In the genomic region with DNA sequence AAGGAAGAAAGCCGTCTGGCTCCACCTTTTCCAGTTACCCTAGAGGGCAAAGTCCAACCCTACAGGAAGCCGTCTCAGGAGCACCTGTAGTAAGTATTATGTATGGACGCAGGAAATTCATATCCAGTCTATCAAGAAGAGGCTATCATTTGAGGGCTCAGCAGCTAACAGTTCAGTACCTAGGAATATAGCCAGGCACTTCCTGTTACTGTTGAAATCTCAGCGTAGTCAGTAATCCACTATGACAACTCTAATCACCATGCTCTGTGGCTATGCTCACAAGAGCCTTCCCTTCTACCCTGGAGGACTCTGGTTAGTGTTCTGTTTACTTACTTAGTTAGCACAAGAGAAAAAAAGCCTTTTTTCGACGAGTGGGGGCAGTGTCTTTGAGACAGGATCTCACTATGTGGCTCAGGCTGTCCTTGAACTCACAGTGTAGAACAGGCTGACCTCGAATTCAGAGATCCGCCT, we compare ENCODE assay signal across 8 mouse cellular contexts. TPM values are rescaled to one million over a fixed set of nuclear protein-coding genes. Genes with fewer than 3 reads are reported as not detected.
DNase-seq lines count a peak whose midpoint lies in the region; ATAC-seq lines count a peak whose summit lies in the region.

No protein-coding gene starts in this region.

- H3K4me1 ChIP-seq in embryonic facial prominence, embryonic 11.5 days (ENCODE audit: control insufficient read depth, insufficient read depth, low read length), result no peaks in the 10 kb centered on the region
- H3K4me1 ChIP-seq in limb, embryonic 13.5 days, result peaks cover 20% of the 10 kb centered on the region
- H3K4me1 ChIP-seq in stomach, embryonic 16.5 days (ENCODE audit: control insufficient read depth, insufficient read depth, low read length), result peaks cover 23% of the 10 kb centered on the region

- H3K4me2 ChIP-seq in embryonic facial prominence, embryonic 11.5 days (ENCODE audit: low read depth, low read length), result peak overlapping the region; percentile 48
- H3K4me2 ChIP-seq in limb, embryonic 13.5 days (replicated peaks), result peak overlapping the region; percentile 94
- H3K4me2 ChIP-seq in stomach, embryonic 16.5 days (ENCODE audit: low read depth, low read length), result peak overlapping the region; percentile 92

- H3K36me3 ChIP-seq in embryonic facial prominence, embryonic 11.5 days (replicated peaks; ENCODE audit: control insufficient read depth, insufficient read depth, low read depth, low read length), result no peaks in the 10 kb centered on the region
- peaks cover 11% of the 10 kb centered on the region for H3K36me3 ChIP-seq in limb, embryonic 13.5 days
- H3K36me3 ChIP-seq in stomach, embryonic 16.5 days (ENCODE audit: control insufficient read depth, insufficient read depth, low read length), result no peaks in the 10 kb centered on the region

- 54% methylated on average over 8 of the region's 8 CpGs for WGBS in embryonic facial prominence, embryonic 11.5 days
- WGBS in limb, embryonic 13.5 days, result 57% methylated on average over 8 of the region's 8 CpGs
- 41% methylated on average over 8 of the region's 8 CpGs for WGBS in stomach, embryonic 16.5 days

- peak; percentile 68 for DNase-seq in heart, adult 11 months
- no peak for DNase-seq in heart, postnatal 14 days
- peak; percentile 24 to 34 for DNase-seq in B cell, adult 2 months
- DNase-seq in embryonic facial prominence, embryonic 11.5 days (ENCODE audit: low spot score), result no peak
- DNase-seq in ovary, postnatal 14 days (ENCODE audit: low spot score), result no peak
- no peak for DNase-seq in ovary, adult 18-20 months (ENCODE audit: low spot score)

- no peaks in the 10 kb centered on the region for H3K9me3 ChIP-seq in embryonic facial prominence, embryonic 11.5 days (replicated peaks; ENCODE audit: control insufficient read depth, low read length)
- H3K9me3 ChIP-seq in limb, embryonic 13.5 days, result no peaks in the 10 kb centered on the region
- H3K9me3 ChIP-seq in stomach, embryonic 16.5 days (replicated peaks; ENCODE audit: control insufficient read depth, low read length), result no peaks in the 10 kb centered on the region

- H3K27ac ChIP-seq in embryonic facial prominence, embryonic 11.5 days (replicated peaks; ENCODE audit: low read depth, low read length), result no peak overlapping the region
- no peak overlapping the region for H3K27ac ChIP-seq in limb, embryonic 13.5 days
- H3K27ac ChIP-seq in stomach, embryonic 16.5 days (ENCODE audit: low read length), result peak overlapping the region; percentile 96

- H3K9ac ChIP-seq in embryonic facial prominence, embryonic 11.5 days (replicated peaks; ENCODE audit: low read length), result no peak overlapping the region
- peak overlapping the region; percentile 95 for H3K9ac ChIP-seq in limb, embryonic 13.5 days
- peak overlapping the region; percentile 95 for H3K9ac ChIP-seq in stomach, embryonic 16.5 days (ENCODE audit: low read length)

- no peaks in the 10 kb centered on the region for H3K27me3 ChIP-seq in embryonic facial prominence, embryonic 11.5 days (ENCODE audit: control insufficient read depth, insufficient read depth, low read length)
- no peaks in the 10 kb centered on the region for H3K27me3 ChIP-seq in limb, embryonic 13.5 days
- no peaks in the 10 kb centered on the region for H3K27me3 ChIP-seq in stomach, embryonic 16.5 days (ENCODE audit: control insufficient read depth, insufficient read depth, low read length)

- peak overlapping the region; percentile 78; the same call in 1 of the 2 replicates for H3K4me3 ChIP-seq in embryonic facial prominence, embryonic 11.5 days (ENCODE audit: low read depth, low read length)
- H3K4me3 ChIP-seq in limb, embryonic 13.5 days, result peak overlapping the region; percentile 92
- H3K4me3 ChIP-seq in stomach, embryonic 16.5 days (replicated peaks; ENCODE audit: low read length), result peak overlapping the region; percentile 82

- intact Hi-C loops in heart, postnatal 14 days (cut with DNase I), result no loop called here

- no peak for ATAC-seq in embryonic facial prominence, embryonic 11.5 days (replicated peaks; ENCODE audit: insufficient number of reproducible peaks, low FRiP score, low TSS enrichment, low read depth)
- no peak for ATAC-seq in limb, embryonic 13.5 days (ENCODE audit: low FRiP score, low read depth)
- ATAC-seq in stomach, embryonic 16.5 days (ENCODE audit: insufficient read depth, low FRiP score), result peak; percentile 21; the same call in 1 of the 2 replicates

RNA-seq across cellular contexts. Expression of gene Zdhhc3, which starts 1.2 kb away (rescaled TPM):
- 10 to 100 TPM; 43.2 to 45.0 TPM for total RNA-seq in heart, postnatal 14 days (2021)
- polyA plus RNA-seq in embryonic facial prominence, embryonic 11.5 days (2014; fragmentation: Nextera tagmentation; extraction: Ambion mirVana), result 56.9 and 64.3 TPM in 2 replicates
- polyA plus RNA-seq in limb, embryonic 13.5 days (2015; fragmentation: Nextera tagmentation; extraction: Ambion mirVana), result 68.5 and 70.2 TPM in 2 replicates
- polyA plus RNA-seq in stomach, embryonic 16.5 days (2015; fragmentation: Nextera tagmentation; extraction: Ambion mirVana), result 73.4 and 78.5 TPM in 2 replicates

RNA-seq across cellular contexts. Expression of gene Exosc7, which starts 1.2 kb away (rescaled TPM):
- total RNA-seq in heart, postnatal 14 days (2021), result 10 to 100 TPM; 25.5 to 30.8 TPM
- 106 and 109 TPM in 2 replicates for polyA plus RNA-seq in embryonic facial prominence, embryonic 11.5 days (2014; fragmentation: Nextera tagmentation; extraction: Ambion mirVana)
- polyA plus RNA-seq in limb, embryonic 13.5 days (2015; fragmentation: Nextera tagmentation; extraction: Ambion mirVana), result 97.0 and 99.0 TPM in 2 replicates
- 112 and 125 TPM in 2 replicates for polyA plus RNA-seq in stomach, embryonic 16.5 days (2015; fragmentation: Nextera tagmentation; extraction: Ambion mirVana)

RNA-seq across cellular contexts. Expression of gene Clec3b, which starts 39.0 kb away (rescaled TPM):
- total RNA-seq in heart, postnatal 14 days (2021), result 10 to 100 TPM; 62.4 to 67.9 TPM
- polyA plus RNA-seq in embryonic facial prominence, embryonic 11.5 days (2014; fragmentation: Nextera tagmentation; extraction: Ambion mirVana), result not detected in 2 replicates
- 0.24 and 0.32 TPM in 2 replicates for polyA plus RNA-seq in limb, embryonic 13.5 days (2015; fragmentation: Nextera tagmentation; extraction: Ambion mirVana)
- 1.8 and 2.5 TPM in 2 replicates for polyA plus RNA-seq in stomach, embryonic 16.5 days (2015; fragmentation: Nextera tagmentation; extraction: Ambion mirVana)

Comparison
In these comparisons a context has a peak if more than half of its experiments do, and no peak if none do; other contexts are left out.
1. DNase-seq: peak in heart, adult 11 months (single experiment) and B cell, adult 2 months (2 of 2); none in heart, postnatal 14 days (0 of 2), embryonic facial prominence, embryonic 11.5 days (single experiment), ovary, postnatal 14 days (single experiment) and ovary, adult 18-20 months (single experiment).
2. Peak in every context shown above with its lines, with median percentiles within 50 percentile points of each other: H3K4me2 ChIP-seq and H3K4me3 ChIP-seq.